Mouse (Mus musculus) pancreas, adult 10 weeks (tissue): ENCODE data around the gene Olfr1315-ps1. TPM values are rescaled to one million over a fixed set of nuclear protein-coding genes. Genes with fewer than 3 reads are reported as not detected.

Experiments
- polyA plus RNA-seq: library from polyadenylated mRNA; stranded (reverse); fragments of 350-450 nt; fragmentation: Illumina TruSeq; extraction: RNeasy Lipid Tissue Mini Kit (QIAGEN cat#74804); gene quantifications from one replicate; pipeline ENCODE4 v1.2.3, GENCODE M21; 2015; ENCODE audit warnings: low read depth, low replicate concordance; ENCODE audit not compliant: insufficient read depth

Gene Olfr1315-ps1
- polyA plus RNA-seq: not detected

GRCm38 (mm10) chr2:112115340-112115739 is at the start of gene Olfr1315-ps1:
TSS of gene Olfr1315-ps1 (minus strand) at chr2:112115440.

DNA sequence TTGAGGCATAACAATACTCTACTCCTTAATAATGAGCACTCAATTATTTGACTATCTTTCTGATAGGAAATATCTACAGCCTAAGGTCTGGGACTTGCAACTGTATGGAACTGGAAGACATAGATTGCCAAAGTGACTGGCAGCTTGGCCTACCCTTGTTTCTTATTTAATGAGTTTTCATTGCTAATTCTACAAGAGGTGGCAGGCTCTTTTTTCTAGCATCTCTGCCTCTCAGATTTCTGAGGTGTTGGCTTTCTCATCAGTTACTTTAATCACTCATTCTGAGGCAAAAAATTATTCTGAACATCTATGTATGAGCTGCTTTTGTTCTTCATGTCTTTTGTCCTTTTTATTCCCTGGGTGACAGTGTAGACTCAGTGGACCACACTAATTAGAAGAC is 38.7 kb upstream of the Olfr1315-ps1 start, which contains the start of gene Olfr1318:
Gene Olfr1318 (plus strand): TSS at position 301 of the 400 bp plus-strand sequence.

DNA sequence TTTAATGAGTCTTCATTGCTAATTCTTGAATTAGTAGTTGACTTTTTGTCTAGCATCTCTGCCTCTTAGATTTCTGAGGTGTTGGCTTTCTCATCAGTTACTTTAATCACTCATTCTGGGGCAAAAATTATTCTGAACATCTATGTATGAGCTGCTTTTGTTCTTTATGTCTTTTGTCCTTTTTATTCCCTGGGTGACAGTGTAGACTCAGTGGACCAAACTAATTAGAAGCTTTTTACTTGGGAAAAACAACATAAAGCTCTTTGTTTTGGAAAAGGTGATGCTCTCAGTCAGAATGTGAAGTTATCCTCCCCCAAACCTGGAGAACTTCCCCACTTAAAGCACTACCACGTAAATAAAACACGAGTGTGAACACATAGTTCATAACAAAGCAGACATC is 24.8 kb upstream of the Olfr1315-ps1 start, which contains the start of gene Olfr1317:
Gene Olfr1317 (plus strand): TSS at position 301 of the 400 bp plus-strand sequence.

DNA sequence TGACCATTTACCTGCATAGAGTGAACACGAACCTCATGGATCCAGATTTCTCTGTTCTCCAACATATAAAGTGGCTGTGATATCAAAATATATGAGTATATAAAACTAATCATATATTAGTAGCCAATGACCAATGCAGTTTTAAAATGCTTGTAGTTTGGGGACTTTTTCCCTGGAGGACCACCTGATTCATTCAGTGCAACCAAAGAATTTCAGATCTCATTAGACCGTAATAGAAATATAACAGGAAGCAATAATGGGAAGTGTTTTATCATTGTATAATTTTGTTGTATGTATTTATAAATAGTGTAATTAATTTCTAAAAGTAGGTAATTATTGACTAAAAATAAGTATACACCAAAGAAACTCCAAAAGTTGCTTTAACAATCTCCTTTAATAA is 19.6 kb upstream of the Olfr1315-ps1 start, which contains the start of gene Olfr1316:
Gene Olfr1316 (minus strand): TSS at position 101 of the 400 bp plus-strand sequence.

GRCm38 (mm10) chr2:112096681-112097080 is 18.6 kb downstream of the Olfr1315-ps1 start, which contains the start of gene Olfr1314:
TSS of gene Olfr1314 (minus strand) at chr2:112096781.

GRCm38 (mm10) chr2:112077743-112078142 is 37.5 kb downstream of the Olfr1315-ps1 start, which contains the start of gene Olfr1313:
TSS of gene Olfr1313 (minus strand) at chr2:112077843.

Other genes starting within 250 kb of the Olfr1315-ps1 start
- gene Olfr1305, start 238.3 kb downstream of the Olfr1315-ps1 start, polyA plus RNA-seq: not detected
- not detected for gene Olfr1306, start 199.2 kb downstream of the Olfr1315-ps1 start, polyA plus RNA-seq
- gene Olfr1307, start 166.0 kb downstream of the Olfr1315-ps1 start, polyA plus RNA-seq: not detected
- not detected for gene Olfr1308, start 150.5 kb downstream of the Olfr1315-ps1 start, polyA plus RNA-seq
- not detected for gene Olfr1309, start 125.2 kb downstream of the Olfr1315-ps1 start, polyA plus RNA-seq
- not detected for gene Olfr1310, start 102.7 kb downstream of the Olfr1315-ps1 start, polyA plus RNA-seq
- not detected for gene Olfr1311, start 91.0 kb downstream of the Olfr1315-ps1 start, polyA plus RNA-seq
- not detected for gene Olfr1312, start 65.2 kb downstream of the Olfr1315-ps1 start, polyA plus RNA-seq
- gene Olfr1313, start 37.6 kb downstream of the Olfr1315-ps1 start, polyA plus RNA-seq: not detected
- gene Olfr1314, start 18.7 kb downstream of the Olfr1315-ps1 start, polyA plus RNA-seq: not detected
- not detected for gene Olfr1316, start 19.5 kb upstream of the Olfr1315-ps1 start, polyA plus RNA-seq
- gene Olfr1317, start 24.9 kb upstream of the Olfr1315-ps1 start, polyA plus RNA-seq: not detected
- not detected for gene Olfr1318, start 38.8 kb upstream of the Olfr1315-ps1 start, polyA plus RNA-seq
- gene Lpcat4, start 124.0 kb upstream of the Olfr1315-ps1 start, polyA plus RNA-seq: 4.5 TPM
- gene Nutm1, start 143.9 kb upstream of the Olfr1315-ps1 start, polyA plus RNA-seq: not detected
- gene Nop10, start 146.5 kb upstream of the Olfr1315-ps1 start, polyA plus RNA-seq: 25.2 TPM
- 9.5 TPM for gene Slc12a6, start 150.4 kb upstream of the Olfr1315-ps1 start, polyA plus RNA-seq
- gene Gm21985, start 150.9 kb upstream of the Olfr1315-ps1 start, polyA plus RNA-seq: not detected